Mouse (Mus musculus): ENCODE data around the gene Tecrl. TPM values are rescaled to one million over a fixed set of nuclear protein-coding genes. Genes with fewer than 3 reads are reported as not detected.

The Tecrl gene
- 0.06 and 0.25 TPM in 2 replicates for polyA plus RNA-seq (2015; fragmentation: Nextera tagmentation; extraction: Ambion mirVana)

DNA sequence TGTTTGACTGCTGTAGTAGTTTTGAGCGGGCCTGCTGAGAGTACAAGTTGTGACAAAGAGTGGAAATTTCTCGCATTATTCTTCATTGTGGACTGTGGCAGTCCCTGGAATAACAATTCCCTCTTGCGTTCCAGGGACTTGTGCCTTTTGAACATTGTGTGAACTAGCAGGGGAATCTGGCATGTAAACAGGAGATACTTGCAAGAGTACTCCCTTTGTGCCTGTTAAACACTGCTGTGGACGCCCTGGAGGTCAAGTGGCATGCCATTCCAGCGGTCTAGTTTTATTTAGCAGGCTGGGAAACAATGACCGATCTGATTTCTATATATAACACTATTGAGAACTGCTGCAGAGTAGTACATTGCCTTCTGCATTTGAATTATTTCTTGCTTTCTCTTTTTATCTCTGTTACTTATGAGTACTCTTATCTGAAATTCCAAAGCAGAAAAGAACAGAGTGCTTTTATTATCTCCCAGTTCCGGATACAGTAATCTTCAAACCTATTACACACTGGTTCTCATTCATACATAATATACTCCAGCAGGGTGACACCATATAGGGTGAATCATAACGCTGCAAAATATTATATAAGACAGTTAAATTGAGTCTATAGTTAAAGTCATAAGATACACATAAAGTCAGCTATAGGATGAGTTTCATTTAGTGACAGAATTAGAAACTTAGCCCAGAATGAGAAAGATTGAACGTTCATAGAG is at the start of gene Tecrl:
Tecrl (minus strand) TSS at position 350 of the 716 bp plus-strand sequence.

Measured in spleen, postnatal 0 days (tissue).